Mouse (Mus musculus): Measurements from ENCODE around the gene Tomt. TPM values are rescaled to one million over a fixed set of nuclear protein-coding genes. Genes with fewer than 3 reads are reported as not detected.

The Tomt gene
- polyA plus RNA-seq, 1 experiment: not detected

- WGBS: 62% methylated on average over 4 of the region's 4 CpGs
- Histone ChIP-seq H3K4me3 (ENCODE audit: insufficient read depth, low read depth, low read length) (no peak overlapping the region), H3K27ac (ENCODE audit: insufficient read depth, low read depth, low read length) (no peak overlapping the region), H3K4me1 (ENCODE audit: control insufficient read depth, insufficient read depth, low read length) (peaks cover 12% of the 10 kb centered on the region)
- TF ChIP-seq POLR2A (IDR thresholded peaks at IDR 0.05; ENCODE audit: insufficient read depth, low read depth, low read length) (no peak), CTCF (IDR thresholded peaks at IDR 0.05; ENCODE audit: insufficient read depth, low read depth, low read length) (no peak)
Observed at GRCm38 (mm10) chr7:101908367-101908766, 2.2 kb upstream of the Tomt start.

- peaks cover 12% of the 10 kb centered on the region for H3K4me1 ChIP-seq (ENCODE audit: control insufficient read depth, insufficient read depth, low read length)
- WGBS: 63% methylated on average over 8 of the region's 8 CpGs
- no peak for TF ChIP-seq CTCF (IDR thresholded peaks at IDR 0.05; ENCODE audit: insufficient read depth, low read depth, low read length)
- TF ChIP-seq POLR2A (IDR thresholded peaks at IDR 0.05; ENCODE audit: insufficient read depth, low read depth, low read length): no peak
- H3K4me3 ChIP-seq (ENCODE audit: insufficient read depth, low read depth, low read length): peak overlapping the region; percentile 87; the same call in 1 of the 2 replicates
- H3K27ac ChIP-seq (ENCODE audit: insufficient read depth, low read depth, low read length): no peak overlapping the region
Observed at GRCm38 (mm10) chr7:101906696-101907095, 537 bp upstream of the Tomt start.

- Histone ChIP-seq H3K4me3 (ENCODE audit: insufficient read depth, low read depth, low read length) (peak within 1 kb of the TSS; percentile 87), H3K27ac (ENCODE audit: insufficient read depth, low read depth, low read length) (peak within 1 kb of the TSS; percentile 96), H3K4me1 (ENCODE audit: control insufficient read depth, insufficient read depth, low read length) (peaks cover 12% of the 10 kb centered on the region)
- TF ChIP-seq CTCF (IDR thresholded peaks at IDR 0.05; ENCODE audit: insufficient read depth, low read depth, low read length): peak; percentile 15; the same call in 1 of the 2 replicates
- peak; percentile 80 for TF ChIP-seq POLR2A (IDR thresholded peaks at IDR 0.05; ENCODE audit: insufficient read depth, low read depth, low read length)
- WGBS: under 1% methylated on average over 60 of the region's 61 CpGs
Observed at GRCm38 (mm10) chr7:101905561-101906286, 435 bp downstream of the Tomt start, which contains the start of gene Lamtor1. TSS of gene Lamtor1 (plus strand) at chr7:101905904.

- H3K27ac ChIP-seq (ENCODE audit: insufficient read depth, low read depth, low read length): no peak overlapping the region
- peaks cover 4% of the 10 kb centered on the region for H3K4me1 ChIP-seq (ENCODE audit: control insufficient read depth, insufficient read depth, low read length)
- TF ChIP-seq POLR2A (IDR thresholded peaks at IDR 0.05; ENCODE audit: insufficient read depth, low read depth, low read length): no peak
- TF ChIP-seq CTCF (IDR thresholded peaks at IDR 0.05; ENCODE audit: insufficient read depth, low read depth, low read length): no peak
- H3K4me3 ChIP-seq (ENCODE audit: insufficient read depth, low read depth, low read length): no peak overlapping the region
Observed at GRCm38 (mm10) chr7:101902846-101903245, 3.3 kb downstream of the Tomt start.

GRCm38 (mm10) chr7:101901969-101902368 lies 4.2 kb downstream of the Tomt start:
- no peak overlapping the region for H3K27ac ChIP-seq (ENCODE audit: insufficient read depth, low read depth, low read length)
- WGBS: 93% methylated on average over 10 of the region's 10 CpGs
- no peak for TF ChIP-seq CTCF (IDR thresholded peaks at IDR 0.05; ENCODE audit: insufficient read depth, low read depth, low read length)
- no peak for TF ChIP-seq POLR2A (IDR thresholded peaks at IDR 0.05; ENCODE audit: insufficient read depth, low read depth, low read length)
- no peak overlapping the region for H3K4me3 ChIP-seq (ENCODE audit: insufficient read depth, low read depth, low read length)
- peaks cover 6% of the 10 kb centered on the region for H3K4me1 ChIP-seq (ENCODE audit: control insufficient read depth, insufficient read depth, low read length)

GRCm38 (mm10) chr7:101900331-101901097 lies 5.6 kb downstream of the Tomt start:
- no peak for TF ChIP-seq CTCF (IDR thresholded peaks at IDR 0.05; ENCODE audit: insufficient read depth, low read depth, low read length)
- no peak for TF ChIP-seq POLR2A (IDR thresholded peaks at IDR 0.05; ENCODE audit: insufficient read depth, low read depth, low read length)
- no peak overlapping the region for H3K4me3 ChIP-seq (ENCODE audit: insufficient read depth, low read depth, low read length)
- H3K27ac ChIP-seq (ENCODE audit: insufficient read depth, low read depth, low read length): no peak overlapping the region
- H3K4me1 ChIP-seq (ENCODE audit: control insufficient read depth, insufficient read depth, low read length): peaks cover 3% of the 10 kb centered on the region
- 92% methylated on average over 16 of the region's 16 CpGs for WGBS

- peaks cover 4% of the 10 kb centered on the region for H3K4me1 ChIP-seq (ENCODE audit: control insufficient read depth, insufficient read depth, low read length)
- WGBS: under 1% methylated on average over 57 of the region's 57 CpGs
- peak overlapping the region; percentile 90 for H3K4me3 ChIP-seq (ENCODE audit: insufficient read depth, low read depth, low read length)
- TF ChIP-seq POLR2A (IDR thresholded peaks at IDR 0.05; ENCODE audit: insufficient read depth, low read depth, low read length) (peak; percentile 50; the same call in 1 of the 2 replicates), CTCF (IDR thresholded peaks at IDR 0.05; ENCODE audit: insufficient read depth, low read depth, low read length) (no peak)
- H3K27ac ChIP-seq (ENCODE audit: insufficient read depth, low read depth, low read length): peak overlapping the region; percentile 96
Observed at GRCm38 (mm10) chr7:101896104-101897066, 9.8 kb downstream of the Tomt start.

- TF ChIP-seq CTCF (IDR thresholded peaks at IDR 0.05; ENCODE audit: insufficient read depth, low read depth, low read length) (no peak), POLR2A (IDR thresholded peaks at IDR 0.05; ENCODE audit: insufficient read depth, low read depth, low read length) (no peak)
- peak overlapping the region; percentile 90 for H3K4me3 ChIP-seq (ENCODE audit: insufficient read depth, low read depth, low read length)
- WGBS: 26% methylated on average over 9 of the region's 9 CpGs
- H3K27ac ChIP-seq (ENCODE audit: insufficient read depth, low read depth, low read length): peak overlapping the region; percentile 96
- H3K4me1 ChIP-seq (ENCODE audit: control insufficient read depth, insufficient read depth, low read length): peaks cover 4% of the 10 kb centered on the region
Observed at GRCm38 (mm10) chr7:101895695-101896094, 10.5 kb downstream of the Tomt start.

All from olfactory bulb, adult 2 months (tissue).